Mouse (Mus musculus): ENCODE measurements at regions not wholly inside any gene's neighbourhood (a gene's known extent, or its start where the extent isn't known, plus 50 kb on each side); places are given as distances from the start of the nearest gene placed in this dataset.

DNA sequence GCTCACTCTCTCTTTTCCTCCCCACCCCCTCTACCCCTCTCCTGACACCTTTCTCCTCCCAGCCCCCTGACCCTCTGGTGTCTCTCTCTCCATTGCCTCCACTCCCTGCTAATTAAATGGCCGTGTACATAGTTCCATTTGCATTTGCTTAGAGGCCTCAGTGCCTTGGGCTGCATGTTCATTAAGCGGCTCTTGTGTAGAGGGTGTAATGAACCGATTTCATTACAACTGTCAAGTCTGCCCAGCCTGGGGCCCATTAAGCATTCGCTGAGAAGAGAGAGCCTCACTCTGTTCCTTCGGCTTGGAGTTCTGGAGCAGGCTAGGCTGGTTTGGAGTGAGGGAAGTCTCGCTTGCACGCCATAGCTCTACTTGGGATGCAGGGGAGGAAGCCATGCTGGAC is 376.4 kb downstream of the Ptpru start:
- DNase-seq (ENCODE audit: low spot score in 2 of 2), result no peak

DNA sequence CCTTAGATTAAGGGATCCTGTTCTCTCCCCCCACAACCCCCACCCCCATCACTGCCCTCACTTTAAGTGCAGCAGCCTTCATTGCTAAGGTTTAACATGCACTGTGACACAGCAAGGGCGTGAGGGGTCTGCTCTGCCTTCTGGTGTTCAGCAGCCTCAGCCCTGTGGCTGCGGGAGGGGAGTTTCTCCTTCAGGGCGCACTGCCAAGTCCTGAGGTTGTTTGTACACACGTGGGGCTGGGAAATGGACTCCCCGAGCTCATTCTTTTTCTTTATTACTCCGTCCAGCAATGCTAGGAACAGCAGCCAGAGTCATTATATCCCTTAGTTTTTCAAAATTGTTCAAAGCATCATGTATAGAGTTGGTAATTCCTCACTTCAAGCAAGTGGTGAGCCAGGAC is 363.1 kb downstream of the Ptpru start:
- DNase-seq (ENCODE audit: low spot score in 2 of 2), result no peak

DNA sequence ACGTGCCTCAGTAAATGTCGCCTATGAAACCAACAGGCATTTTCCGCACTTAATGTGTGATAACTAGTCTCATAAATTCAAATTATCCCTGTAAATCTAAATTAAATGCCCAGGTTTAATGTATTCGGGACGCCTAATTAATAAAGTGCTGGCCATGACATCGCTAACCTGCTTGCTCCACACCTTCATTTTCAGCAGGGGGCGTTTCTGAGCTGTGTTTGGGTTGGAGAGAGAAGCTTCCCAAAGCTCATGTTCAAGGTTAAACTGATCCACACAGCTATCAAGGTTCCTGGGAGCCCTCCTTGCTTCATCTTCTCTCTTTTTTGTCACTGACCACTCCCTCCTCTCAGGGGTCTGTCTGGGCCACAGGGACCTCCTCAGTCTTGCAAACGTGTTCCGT is 359.2 kb downstream of the Ptpru start:
- DNase-seq (ENCODE audit: low spot score in 2 of 2), result no peak

DNA sequence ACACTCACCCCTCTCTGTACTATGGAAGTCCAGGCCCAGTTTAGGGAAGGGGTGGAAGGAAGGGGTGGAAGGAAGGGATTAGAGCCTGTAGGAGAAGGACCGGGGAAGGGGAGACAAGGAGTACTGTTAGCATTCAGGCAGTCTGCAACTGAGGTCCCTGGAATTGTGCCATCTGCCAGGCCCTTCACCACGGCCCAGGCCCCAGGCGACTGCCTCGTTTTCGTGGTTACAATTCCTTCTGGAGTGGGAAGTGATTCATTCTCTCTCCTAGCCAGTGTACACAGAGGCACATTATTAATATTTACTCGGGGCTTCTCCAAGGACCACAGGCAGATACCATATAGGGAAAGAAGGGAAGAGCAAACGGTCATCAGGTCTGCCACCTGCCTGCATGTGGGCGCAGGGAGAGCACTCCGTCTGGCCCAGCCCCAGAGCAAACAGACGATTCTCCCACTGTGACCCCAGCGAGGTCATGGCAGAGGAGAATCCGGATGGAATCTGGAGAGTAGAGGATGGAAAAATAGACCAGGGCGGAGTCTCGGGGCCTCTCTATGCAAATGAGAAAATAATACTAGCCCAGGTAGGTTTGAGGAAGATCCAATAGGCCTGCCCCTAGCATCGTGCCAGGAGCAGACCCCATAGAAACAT is 354.0 kb downstream of the Ptpru start:
- no peak for DNase-seq (ENCODE audit: low spot score in 2 of 2)

DNA sequence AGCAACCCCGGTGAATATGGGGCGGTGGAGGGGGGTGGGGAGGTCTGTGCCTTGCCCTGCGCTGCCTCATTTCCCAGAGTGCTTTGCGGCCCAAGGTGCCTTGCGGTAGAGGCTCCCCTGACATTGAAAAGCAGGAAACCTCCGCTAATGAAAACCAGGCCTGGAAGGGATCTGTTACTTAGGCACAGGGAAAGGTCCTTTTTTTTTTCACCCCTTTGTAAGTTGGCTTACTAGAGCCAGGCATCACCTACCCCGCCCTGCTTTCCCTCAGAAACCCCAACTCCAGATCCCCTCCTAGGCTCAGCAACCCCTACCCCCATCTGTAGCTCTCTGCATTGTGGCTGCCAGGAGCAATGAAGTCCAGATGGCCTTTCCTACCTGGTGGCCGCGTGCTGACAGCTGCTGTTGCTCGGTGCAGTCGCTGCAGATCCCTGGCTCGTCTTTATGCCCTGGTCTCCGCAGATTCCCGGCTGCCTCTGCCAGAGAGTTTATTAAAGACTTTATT is 353.4 kb downstream of the Ptpru start:
- DNase-seq (ENCODE audit: low spot score in 2 of 2), result no peak

DNA sequence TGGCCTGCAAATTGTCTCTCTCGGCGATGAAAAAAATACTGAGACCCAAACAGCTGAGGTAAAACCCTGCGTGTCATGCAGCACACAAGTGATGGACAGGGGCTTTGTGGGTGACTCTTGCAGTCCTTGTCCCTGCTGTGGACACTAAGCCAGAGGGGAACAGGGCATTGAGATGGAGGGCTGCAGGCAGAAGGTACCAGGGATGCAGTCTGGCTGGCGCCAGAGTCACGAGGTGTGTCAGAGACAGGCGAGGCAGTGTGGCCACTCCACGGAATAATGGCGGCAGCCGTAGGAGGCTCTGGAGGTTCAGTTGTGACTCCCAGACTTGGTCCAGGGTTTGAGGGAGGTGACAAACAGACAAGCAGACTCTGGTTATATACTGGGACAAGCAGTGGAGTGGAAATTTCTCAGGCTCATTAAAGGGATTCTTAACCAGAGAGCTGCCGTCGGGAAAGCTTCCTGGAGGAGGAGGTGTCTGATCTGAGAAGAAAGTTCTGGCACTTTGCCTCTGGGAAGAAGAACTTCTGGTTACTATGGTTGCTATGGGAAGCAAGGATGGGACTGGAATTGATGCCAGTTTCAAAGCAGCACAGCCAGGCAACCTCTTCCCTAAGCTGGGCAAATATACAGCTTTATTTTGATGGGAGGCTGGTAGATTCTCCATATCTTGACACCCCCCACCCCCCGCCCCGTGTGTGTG is 352.8 kb downstream of the Ptpru start:
- no peak for DNase-seq (ENCODE audit: low spot score in 2 of 2)

DNA sequence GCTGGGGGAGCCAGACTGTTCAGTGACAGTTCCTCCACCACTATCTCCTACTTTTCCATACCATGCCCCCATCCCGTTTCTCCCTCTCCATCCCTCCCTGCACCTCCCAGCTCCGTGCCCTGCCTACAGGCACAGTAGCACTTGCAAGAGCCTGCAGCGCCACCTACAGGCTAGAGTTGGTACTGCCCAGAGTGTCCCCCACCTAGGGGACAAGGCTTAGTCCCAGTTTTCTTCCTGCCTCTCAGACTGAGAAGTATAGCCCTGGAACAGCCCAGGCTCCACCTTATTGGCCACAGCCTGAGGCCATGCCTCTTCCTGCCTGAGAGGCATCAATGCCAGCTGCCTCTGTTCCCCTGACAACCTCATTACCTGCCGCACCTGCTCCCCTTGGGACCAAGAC is 351.3 kb downstream of the Ptpru start:
- peak; percentile 94 to 97 for DNase-seq (ENCODE audit: low spot score in 2 of 2)

DNA sequence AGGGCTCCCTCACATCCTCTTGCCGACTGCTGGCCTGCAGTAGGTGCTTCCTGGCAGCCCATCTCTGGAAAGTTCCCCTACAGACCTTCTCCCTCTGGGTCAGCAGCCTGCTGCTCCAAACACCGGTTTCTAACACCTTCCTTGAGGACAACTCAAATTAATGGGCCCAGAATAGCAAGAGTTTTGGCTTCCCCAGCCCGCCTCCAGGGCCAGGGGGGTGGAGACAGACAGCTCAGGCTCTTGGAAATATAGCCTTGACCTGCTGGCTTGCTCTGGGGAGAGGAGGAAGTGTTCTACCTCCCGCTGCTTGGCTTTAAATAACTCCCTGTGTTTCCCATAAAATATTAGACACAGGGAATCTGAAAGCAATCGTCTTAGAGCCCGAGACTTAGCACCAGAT is 349.8 kb downstream of the Ptpru start:
- DNase-seq (ENCODE audit: low spot score in 2 of 2), result no peak

DNA sequence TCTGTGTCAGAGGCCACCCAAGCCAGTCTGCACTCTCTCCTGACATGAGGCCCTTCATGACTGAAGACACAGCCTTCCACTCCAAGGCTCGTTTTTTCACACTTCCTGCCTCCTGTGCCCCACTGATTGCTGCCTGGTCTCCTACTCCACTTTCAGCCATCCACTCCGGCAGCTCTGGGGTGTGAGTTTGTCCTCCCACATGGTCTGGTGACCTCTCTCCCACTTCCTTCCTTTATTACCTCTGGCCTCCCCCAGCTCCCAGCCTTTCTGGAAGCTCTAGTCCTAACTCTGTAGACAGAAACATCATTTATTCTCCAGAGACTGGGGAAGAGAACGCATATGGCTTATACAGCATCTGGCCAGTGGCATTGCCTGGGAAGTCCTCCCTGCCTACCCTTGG is 349.0 kb downstream of the Ptpru start:
- no peak for DNase-seq (ENCODE audit: low spot score in 2 of 2)

DNA sequence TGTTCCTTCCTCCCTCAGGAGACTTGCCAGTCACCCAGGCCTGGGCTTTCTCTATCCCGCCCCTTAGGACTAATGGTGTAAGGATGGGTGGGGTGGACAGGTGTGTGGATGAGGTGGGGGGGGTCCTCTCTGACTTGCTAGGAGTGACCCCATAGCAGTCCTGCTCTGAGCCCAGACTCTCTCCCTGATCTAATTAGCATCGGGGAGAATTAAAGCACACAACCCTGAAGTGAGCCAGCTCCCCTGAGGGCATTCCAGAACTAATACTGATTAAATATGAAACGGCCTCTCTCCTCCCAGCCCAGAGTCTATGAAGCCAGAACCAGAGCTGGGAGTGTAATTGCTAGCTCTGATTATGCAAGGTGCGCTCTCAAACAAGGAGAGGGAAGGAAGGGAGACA is 346.1 kb downstream of the Ptpru start:
- no peak for DNase-seq (ENCODE audit: low spot score in 2 of 2)

DNA sequence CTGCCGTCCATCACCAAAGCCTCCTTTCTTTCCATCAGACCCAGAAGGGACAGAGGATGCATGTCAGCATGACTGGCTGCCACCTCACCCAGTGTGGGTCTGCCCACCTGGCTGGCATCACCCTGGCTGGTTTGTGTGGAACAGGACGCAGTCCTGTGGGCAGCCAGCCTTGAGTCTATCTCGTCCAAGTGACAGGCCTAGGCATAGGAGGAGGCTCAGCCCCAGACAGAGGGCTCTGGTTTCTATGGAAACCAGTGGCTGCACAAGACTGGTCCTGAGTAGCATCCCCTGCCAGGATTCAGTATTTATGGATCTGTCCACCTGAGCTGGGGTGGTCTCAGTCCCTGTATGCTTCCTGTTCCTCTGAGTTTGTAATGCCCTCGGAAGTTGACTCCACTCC is 344.4 kb downstream of the Ptpru start:
- no peak for DNase-seq (ENCODE audit: low spot score in 2 of 2)

DNA sequence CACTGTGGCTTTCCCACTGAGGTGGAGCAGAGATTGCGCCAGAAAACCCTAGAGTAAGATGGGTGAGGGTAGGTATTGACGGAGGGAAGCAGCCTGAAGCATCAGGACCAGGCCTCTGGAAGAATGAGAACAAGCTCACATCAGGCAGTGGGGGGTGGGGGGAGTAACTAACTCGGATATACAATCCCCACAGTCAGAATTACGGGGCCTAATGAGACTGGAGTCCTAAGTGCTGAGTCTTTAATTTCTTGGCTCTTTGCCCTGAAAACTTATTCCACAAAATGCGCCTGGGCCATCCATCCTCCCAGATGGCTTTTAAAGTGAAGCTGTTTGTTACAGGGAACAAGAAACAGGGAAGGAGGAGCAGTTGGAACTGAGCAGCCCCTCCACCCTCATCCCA is 341.2 kb downstream of the Ptpru start:
- DNase-seq (ENCODE audit: low spot score in 2 of 2), result no peak

DNA sequence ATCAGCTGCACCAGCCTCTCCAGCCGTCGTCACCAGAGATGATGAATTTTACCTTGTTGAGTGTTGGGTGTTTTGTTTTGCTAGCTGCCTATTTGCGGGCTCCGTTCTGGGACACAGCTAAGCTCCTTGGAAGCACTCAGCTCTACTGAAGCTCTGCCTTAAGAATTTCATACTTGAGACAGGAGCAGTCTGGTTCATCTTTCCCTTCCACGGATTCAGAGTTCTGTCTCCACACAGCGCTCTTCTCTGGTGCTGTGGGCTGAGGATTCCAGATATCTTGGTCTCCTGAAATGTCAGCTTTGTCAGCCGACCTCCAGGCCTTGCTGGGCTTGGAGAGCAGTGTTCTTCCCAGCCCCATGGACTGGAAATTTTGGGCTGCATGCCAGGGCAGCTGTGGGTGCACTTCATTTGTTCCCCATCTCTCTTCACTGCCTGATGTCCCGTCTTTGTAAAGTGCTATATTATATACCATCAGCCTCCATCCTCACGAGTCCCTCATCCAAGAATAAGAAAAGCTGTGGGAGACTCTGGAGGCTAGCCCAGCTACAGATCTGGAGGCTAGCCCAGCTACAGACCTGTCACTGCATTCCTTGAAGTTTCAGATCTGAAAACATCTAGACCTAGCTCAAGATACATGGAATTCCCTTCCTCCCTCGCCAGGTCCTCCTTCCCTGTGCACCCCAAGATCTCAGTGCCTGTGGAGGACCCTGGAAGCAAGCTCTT is 337.0 kb downstream of the Ptpru start:
- no peak for DNase-seq (ENCODE audit: low spot score in 2 of 2)

DNA sequence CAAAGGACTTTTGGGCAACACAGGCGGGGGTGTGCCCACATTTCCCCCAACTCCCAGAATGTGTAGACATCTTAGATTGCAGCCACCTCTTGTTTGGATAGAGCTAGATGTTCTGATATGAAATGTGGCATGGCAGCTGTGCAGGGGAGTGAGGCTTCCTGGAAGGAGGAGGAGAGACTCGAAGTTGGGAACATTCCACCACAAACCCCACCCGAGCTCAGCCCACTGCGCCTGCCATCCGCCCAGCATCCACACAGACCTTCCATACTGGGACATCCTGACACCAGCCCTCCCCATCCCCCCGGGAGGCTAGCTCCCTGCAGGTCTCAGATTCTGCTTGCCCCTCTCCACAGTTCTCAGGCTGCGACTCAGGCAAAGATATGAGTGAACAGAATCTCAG is 329.9 kb downstream of the Ptpru start:
- no peak for DNase-seq (ENCODE audit: low spot score in 2 of 2)

DNA sequence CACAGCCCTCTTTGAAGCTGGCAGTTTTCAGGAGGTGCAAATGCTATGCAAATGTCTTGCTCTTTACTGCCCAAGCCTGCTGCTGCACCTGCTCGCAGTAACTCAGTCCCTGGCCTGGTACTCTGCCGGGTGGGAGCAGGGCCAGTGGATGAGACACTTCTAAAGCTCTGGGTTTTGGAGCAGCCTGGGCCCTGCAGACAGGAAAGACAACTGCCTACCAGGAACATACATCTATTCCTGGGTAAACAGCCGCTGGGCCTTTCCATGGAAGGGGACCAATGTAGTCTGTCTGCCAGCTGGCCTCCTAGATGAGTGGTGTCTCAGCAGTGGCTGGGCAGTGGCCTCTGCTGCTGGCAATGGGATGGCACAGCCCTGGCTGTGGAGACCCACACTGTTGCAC is 326.5 kb downstream of the Ptpru start:
- DNase-seq (ENCODE audit: low spot score in 2 of 2), result peak in 1 of 2 experiments; percentile 43

DNA sequence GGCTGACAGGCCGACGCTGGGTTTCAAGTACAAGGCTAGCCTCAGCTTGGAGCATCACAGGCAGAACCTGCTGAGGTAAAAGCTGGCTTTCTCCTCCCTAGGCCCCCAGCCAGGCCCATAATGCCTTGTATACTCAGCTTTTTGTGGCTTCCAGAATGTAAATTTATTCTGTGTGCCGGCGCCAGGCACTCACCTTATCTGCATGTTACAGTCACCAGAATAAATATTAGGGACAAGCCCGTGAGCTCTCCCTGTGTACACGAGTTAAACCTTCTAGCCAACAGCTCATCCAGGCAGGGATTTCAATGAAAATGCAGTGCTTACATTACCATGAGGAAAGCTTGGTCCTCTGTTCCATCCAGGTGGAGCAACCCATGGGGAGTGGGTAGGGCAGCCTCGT is 325.3 kb downstream of the Ptpru start:
- no peak for DNase-seq (ENCODE audit: low spot score in 2 of 2)

DNA sequence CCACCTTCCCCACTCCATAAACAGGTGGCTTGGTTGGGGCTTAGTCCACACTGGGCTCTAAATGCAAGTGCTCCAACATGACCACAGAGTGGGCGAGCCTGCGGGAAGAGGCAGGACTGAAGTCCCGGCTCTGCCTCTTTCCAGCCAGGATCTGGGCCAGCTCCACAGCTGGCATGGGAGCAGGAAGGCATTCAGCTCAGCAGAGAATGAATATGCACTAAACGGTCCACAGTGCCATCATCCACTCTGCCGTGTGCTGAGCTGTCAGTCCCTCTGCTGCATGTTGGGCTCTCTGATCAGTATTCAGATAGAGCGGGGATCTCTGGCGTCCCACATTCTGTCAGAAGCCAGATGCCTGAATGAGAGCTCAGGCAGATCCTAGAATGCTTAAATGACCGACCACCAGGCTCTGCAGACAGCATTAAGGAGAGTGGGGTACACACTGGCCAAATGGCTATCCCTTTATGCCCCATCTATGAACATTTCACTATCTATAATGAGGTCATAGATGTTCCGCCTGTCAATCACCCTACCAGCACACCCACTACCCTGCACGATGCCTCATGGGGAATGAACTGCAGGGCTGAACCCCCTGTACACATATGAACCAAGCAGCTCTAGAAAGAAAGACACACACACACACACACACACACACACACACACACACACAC is 317.3 kb downstream of the Ptpru start:
- peak in 1 of 2 experiments; percentile 34 for DNase-seq (ENCODE audit: low spot score in 2 of 2)

DNA sequence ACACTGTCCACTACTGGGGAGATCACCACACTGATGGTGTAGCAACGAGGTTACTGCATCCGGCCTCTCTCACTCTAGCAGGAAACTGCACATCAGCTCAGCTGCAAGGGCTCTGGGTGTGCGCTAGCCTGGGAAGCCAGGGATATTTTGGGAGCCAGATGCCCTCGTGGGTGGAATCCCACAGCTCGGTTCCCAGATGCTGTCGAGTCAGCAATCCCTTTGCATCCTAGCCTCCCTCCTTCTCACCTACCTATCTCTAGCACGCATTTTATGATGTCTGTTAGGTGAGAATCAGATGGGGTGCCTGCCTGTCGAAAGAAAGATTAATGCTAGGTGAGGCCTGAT is 316.8 kb downstream of the Ptpru start:
- peak in 1 of 2 experiments; percentile 26 for DNase-seq (ENCODE audit: low spot score in 2 of 2)

DNA sequence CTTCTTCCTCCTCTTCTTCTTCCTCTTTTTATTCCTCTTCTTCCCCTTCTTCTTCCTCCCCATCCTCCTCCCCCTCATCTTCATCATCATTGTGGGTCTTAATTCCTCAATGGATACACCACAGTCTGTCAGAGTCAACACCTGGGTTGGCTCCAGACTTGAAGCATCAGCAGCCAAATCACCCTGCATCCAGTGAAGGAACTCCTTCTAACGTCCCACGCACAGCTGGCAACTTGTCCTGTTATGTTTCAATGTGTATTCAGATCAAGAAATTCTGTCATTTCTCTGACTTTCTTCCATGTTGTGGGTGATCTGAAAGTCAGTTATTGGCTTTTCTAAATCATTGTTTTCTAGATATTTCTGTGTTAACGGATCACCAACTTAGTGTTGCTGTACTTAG is 312.9 kb downstream of the Ptpru start:
- no peak for DNase-seq (ENCODE audit: low spot score in 2 of 2)

DNA sequence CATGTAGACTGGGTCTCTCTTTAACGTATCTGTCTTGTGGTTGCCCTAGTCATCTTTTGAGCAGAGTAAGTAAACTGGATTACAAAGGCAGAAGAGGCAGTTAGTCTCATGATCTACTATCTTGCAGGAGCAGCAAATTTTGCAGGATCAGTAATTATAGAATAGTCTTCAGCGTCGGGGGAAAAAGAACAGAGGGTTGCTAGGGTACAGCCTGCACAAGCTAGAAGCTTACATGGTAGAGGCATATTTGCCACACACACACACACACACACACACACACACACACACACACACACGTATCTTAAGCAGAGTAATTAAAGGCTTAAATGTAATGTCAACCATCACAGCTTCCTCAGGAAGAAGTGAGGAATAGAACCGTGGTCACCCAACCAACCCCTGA is 307.6 kb downstream of the Ptpru start:
- DNase-seq (ENCODE audit: low spot score in 2 of 2), result no peak

DNA sequence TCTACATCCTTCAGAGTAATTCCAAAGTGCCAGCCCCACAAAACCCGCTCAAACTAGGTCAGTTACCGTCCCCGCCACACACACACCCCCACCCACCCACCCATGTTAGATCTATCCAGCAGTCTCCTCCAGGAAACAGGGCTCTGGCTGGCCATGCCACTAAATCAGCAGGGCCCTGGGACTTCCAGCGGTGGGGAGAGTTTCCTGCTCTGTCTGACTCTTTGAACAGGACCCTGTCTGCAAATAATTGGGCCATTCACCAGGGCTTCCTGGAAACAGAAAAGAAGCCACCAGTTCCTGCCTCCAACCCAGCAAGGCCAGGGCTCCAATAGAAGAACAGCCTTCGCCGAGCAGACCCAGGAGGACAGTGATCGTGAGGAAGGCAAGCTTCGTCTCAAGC is 307.1 kb downstream of the Ptpru start:
- DNase-seq (ENCODE audit: low spot score in 2 of 2), result no peak

DNA sequence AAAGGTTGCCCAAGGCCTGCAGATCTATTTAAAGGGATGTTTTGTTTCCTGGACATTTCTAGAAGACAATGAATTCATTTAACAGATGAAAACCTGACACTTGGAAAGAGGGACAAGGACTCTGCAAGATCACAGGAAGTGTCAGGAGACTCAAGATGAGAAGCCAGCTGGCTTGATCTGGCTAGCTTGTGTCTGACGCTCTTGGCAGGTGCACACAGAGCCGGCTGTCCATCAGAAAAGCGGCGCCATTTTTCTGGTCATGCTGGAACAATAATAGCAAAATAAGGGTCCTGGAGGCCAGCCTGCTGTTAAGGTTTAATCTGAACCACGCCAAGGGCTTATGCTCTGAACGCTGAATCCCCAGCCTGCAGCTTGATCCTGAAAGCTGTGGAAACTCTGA is 303.3 kb downstream of the Ptpru start:
- DNase-seq (ENCODE audit: low spot score in 2 of 2), result no peak
